Mouse (Mus musculus) kidney, adult 2 months (tissue): ENCODE results near the gene Hat1. TPM values are rescaled to one million over a fixed set of nuclear protein-coding genes. Genes with fewer than 3 reads are reported as not detected.

ENCODE experiments used
- DNase-seq: peaks from one replicate; pipeline ENCODE4 v3.0.0; 2021
- H3K27ac ChIP-seq: fragments of 200-500 bp; 2 replicates; pipeline ENCODE4 v1.5.1; 2012; ENCODE audit warnings: low read depth, low read length, control low read depth, inconsistent platforms; ENCODE audit not compliant: insufficient read depth
- H3K27me3 ChIP-seq: fragments of 200-500 bp; replicated peaks from 2 replicates; pipeline ENCODE4 v1.6.1; 2012; ENCODE audit warnings: mild to moderate bottlenecking, moderate library complexity, low read length, inconsistent platforms; ENCODE audit not compliant: control insufficient read depth, insufficient read depth
- H3K36me3 ChIP-seq: fragments of 200-500 bp; 2 replicates; pipeline ENCODE4 v1.6.1; 2012; ENCODE audit warnings: mild to moderate bottlenecking, moderate library complexity, low read length, inconsistent platforms; ENCODE audit not compliant: control insufficient read depth, insufficient read depth
- H3K4me1 ChIP-seq: fragments of 200-500 bp; 2 replicates; pipeline ENCODE4 v1.6.1; 2011; ENCODE audit warnings: low read length; ENCODE audit not compliant: control insufficient read depth, insufficient read depth
- H3K4me3 ChIP-seq: fragments of 200-500 bp; 2 replicates; pipeline ENCODE4 v1.5.1; 2011; ENCODE audit warnings: mild to moderate bottlenecking, low read depth, low read length, control low read depth; ENCODE audit not compliant: insufficient read depth
- CTCF ChIP-seq: fragments of 200-500 bp; conservative IDR thresholded peaks from 2 replicates; pipeline ENCODE4 v1.5.1; 2011; ENCODE audit warnings: low read depth, mild to moderate bottlenecking, control low read depth, low read length, moderate library complexity, mixed read lengths; ENCODE audit not compliant: insufficient read depth, insufficient read length
- POLR2A ChIP-seq: fragments of 200-500 bp; IDR thresholded peaks from one replicate; pipeline ENCODE4 v1.6.1; 2011; ENCODE audit warnings: low read depth, low read length, control low read depth
- WGBS: fragments of 180-500 bp; shearing (Covaris S2); methylation state at CpG from one replicate; pipeline ENCODE4 v1.1.7; 2018; 5-methylcytosine and 5-hydroxymethylcytosine counted together
- polyA plus RNA-seq: library from polyadenylated mRNA; depleted of rRNA; stranded (reverse); fragments of >200 nt; gene quantifications from 2 replicates; pipeline ENCODE4 v1.2.3, GENCODE M21; 2012

Hat1 gene
- polyA plus RNA-seq, 1 experiment: 7.7 TPM

- 83% methylated on average over 4 of the region's 4 CpGs for WGBS
- Histone ChIP-seq H3K27me3 (no peaks in the 10 kb centered on the region), H3K4me3 (no peak overlapping the region), H3K4me1 (no peaks in the 10 kb centered on the region), H3K36me3 (no peaks in the 10 kb centered on the region), H3K27ac (no peak overlapping the region)
- TF ChIP-seq CTCF: no peak
- TF ChIP-seq POLR2A: no peak
- DNase-seq: no peak
Measured at GRCm38 (mm10) chr2:71381962-71382361, 6.8 kb upstream of the Hat1 start.

- H3K27me3 ChIP-seq: no peaks in the 10 kb centered on the region
- TF ChIP-seq CTCF: no peak
- TF ChIP-seq POLR2A: no peak
- DNase-seq: no peak
- 54% methylated on average over 11 of the region's 11 CpGs for WGBS
- no peaks in the 10 kb centered on the region for H3K4me1 ChIP-seq
- H3K4me3 ChIP-seq: no peak overlapping the region
- no peak overlapping the region for H3K27ac ChIP-seq
- H3K36me3 ChIP-seq: no peaks in the 10 kb centered on the region
Measured at GRCm38 (mm10) chr2:71383890-71384289, 4.9 kb upstream of the Hat1 start.

- 83% methylated on average over 6 of the region's 6 CpGs for WGBS
- H3K27me3 ChIP-seq: no peaks in the 10 kb centered on the region
Measured at GRCm38 (mm10) chr2:71387766-71388165, 992 bp upstream of the Hat1 start.

GRCm38 (mm10) chr2:71389864-71390263 is 1.1 kb downstream of the Hat1 start:
- DNase-seq: no peak
- 40% methylated on average over 9 of the region's 9 CpGs for WGBS
- no peaks in the 10 kb centered on the region for H3K36me3 ChIP-seq
- TF ChIP-seq CTCF (no peak), POLR2A (no peak)
- H3K27me3 ChIP-seq: no peaks in the 10 kb centered on the region
- H3K4me3 ChIP-seq: peak overlapping the region; percentile 81; the same call in 1 of the 2 replicates
- H3K27ac ChIP-seq: no peak overlapping the region
- peaks cover 5% of the 10 kb centered on the region; the same call in 1 of the 2 replicates for H3K4me1 ChIP-seq

More at GRCm38 (mm10) chr2:71387766-71388165, 992 bp upstream of the Hat1 start:
- no peak overlapping the region for H3K4me3 ChIP-seq
- DNase-seq: no peak
- no peaks in the 10 kb centered on the region for H3K36me3 ChIP-seq
- peaks cover 5% of the 10 kb centered on the region; the same call in 1 of the 2 replicates for H3K4me1 ChIP-seq
- no peak overlapping the region for H3K27ac ChIP-seq
- TF ChIP-seq POLR2A (no peak), CTCF (no peak)

GRCm38 (mm10) chr2:71405613-71406012 is 16.9 kb downstream of the Hat1 start:
- Histone ChIP-seq H3K27me3 (no peaks in the 10 kb centered on the region), H3K4me3 (no peak overlapping the region), H3K4me1 (no peaks in the 10 kb centered on the region), H3K36me3 (no peaks in the 10 kb centered on the region), H3K27ac (no peak overlapping the region)
- no peak for TF ChIP-seq POLR2A
- WGBS: 85% methylated on average over 1 of the region's 1 CpGs
- no peak for DNase-seq

- no peak overlapping the region for H3K27ac ChIP-seq
- no peak overlapping the region for H3K4me3 ChIP-seq
- H3K27me3 ChIP-seq: no peaks in the 10 kb centered on the region
- H3K4me1 ChIP-seq: no peaks in the 10 kb centered on the region
- 69% methylated on average over 3 of the region's 3 CpGs for WGBS
- no peak for TF ChIP-seq POLR2A
- no peak for TF ChIP-seq CTCF
- no peak for DNase-seq
- no peaks in the 10 kb centered on the region for H3K36me3 ChIP-seq
Measured at GRCm38 (mm10) chr2:71418760-71419280, 30.1 kb downstream of the Hat1 start.

- TF ChIP-seq CTCF (no peak), POLR2A (no peak)
- WGBS: 94% methylated on average over 3 of the region's 3 CpGs
Measured at GRCm38 (mm10) chr2:71419408-71419807, 30.6 kb downstream of the Hat1 start.

More at GRCm38 (mm10) chr2:71419408-71419807, 30.6 kb downstream of the Hat1 start:
- DNase-seq: no peak
- Histone ChIP-seq H3K4me1 (no peaks in the 10 kb centered on the region), H3K36me3 (no peaks in the 10 kb centered on the region), H3K27ac (no peak overlapping the region), H3K27me3 (no peaks in the 10 kb centered on the region), H3K4me3 (no peak overlapping the region)
